Mouse (Mus musculus) forebrain, embryonic 14.5 days (tissue): ENCODE measurements around the gene Slc25a15. TPM values are rescaled to one million over a fixed set of nuclear protein-coding genes. Genes with fewer than 3 reads are reported as not detected.

ENCODE experiments used
- ATAC-seq: fragments of 200-750 bp; cut with Nextera tagmentation; 2 replicates; pipeline ENCODE4 v1.8.0; 2017; ENCODE audit warnings: mild to moderate bottlenecking, moderate library complexity
- DNase-seq: peaks from one replicate; pipeline ENCODE4 v3.0.0-alpha.2; 2015; ENCODE audit warnings: low spot score
- H3K27ac ChIP-seq: fragments of 300-500 bp; sonication (generic); 2 replicates; pipeline ENCODE4 v1.5.1; 2014; ENCODE audit warnings: low read depth, mild to moderate bottlenecking, control low read depth, low read length, moderate library complexity
- H3K27me3 ChIP-seq: fragments of 300-500 bp; sonication (generic); replicated peaks from 2 replicates; pipeline ENCODE4 v1.6.1; 2014; ENCODE audit warnings: low read length, control low read depth, mixed read lengths; ENCODE audit not compliant: control insufficient read depth, insufficient read depth
- H3K36me3 ChIP-seq: fragments of 300-500 bp; sonication (generic); 2 replicates; pipeline ENCODE4 v1.6.1; 2014; ENCODE audit warnings: low read length, control low read depth; ENCODE audit not compliant: control insufficient read depth, insufficient read depth
- H3K4me1 ChIP-seq: fragments of 300-500 bp; sonication (generic); 2 replicates; pipeline ENCODE4 v1.6.1; 2014; ENCODE audit warnings: antibody characterized with exemption, low read length, control low read depth; ENCODE audit not compliant: control insufficient read depth, insufficient read depth
- H3K4me2 ChIP-seq: fragments of 300-500 bp; sonication (generic); 2 replicates; pipeline ENCODE4 v1.6.1; 2014; ENCODE audit warnings: mild to moderate bottlenecking, control low read depth, low read length
- H3K4me3 ChIP-seq: fragments of 300-500 bp; sonication (generic); 2 replicates; pipeline ENCODE4 v1.5.1; 2014; ENCODE audit warnings: low read depth, low read length, control low read depth
- H3K9ac ChIP-seq: fragments of 300-500 bp; sonication (generic); 2 replicates; pipeline ENCODE4 v1.6.1; 2014; ENCODE audit warnings: mild to moderate bottlenecking, low read length, control low read depth, moderate library complexity
- H3K9me3 ChIP-seq: fragments of 300-500 bp; sonication (generic); replicated peaks from 2 replicates; pipeline ENCODE4 v1.6.1; 2016; ENCODE audit warnings: low read length, control low read depth, mixed read lengths; ENCODE audit not compliant: control insufficient read depth
- WGBS: fragments of 180-500 bp; shearing (Covaris S2); extraction: QIAGEN DNeasy Blood & Tissue Kit; methylation state at CpG from one replicate; pipeline ENCODE4 v1.1.7; 2014; 5-methylcytosine and 5-hydroxymethylcytosine counted together
- polyA plus RNA-seq: library from polyadenylated mRNA; unstranded; fragments of >200 nt; fragmentation: Nextera tagmentation; extraction: Ambion mirVana; gene quantifications from 2 replicates; pipeline ENCODE4 v1.2.1, GENCODE M21; 2014

Gene Slc25a15
- polyA plus RNA-seq, 1 experiment from 2014 or later, result 8.4 TPM

DNA sequence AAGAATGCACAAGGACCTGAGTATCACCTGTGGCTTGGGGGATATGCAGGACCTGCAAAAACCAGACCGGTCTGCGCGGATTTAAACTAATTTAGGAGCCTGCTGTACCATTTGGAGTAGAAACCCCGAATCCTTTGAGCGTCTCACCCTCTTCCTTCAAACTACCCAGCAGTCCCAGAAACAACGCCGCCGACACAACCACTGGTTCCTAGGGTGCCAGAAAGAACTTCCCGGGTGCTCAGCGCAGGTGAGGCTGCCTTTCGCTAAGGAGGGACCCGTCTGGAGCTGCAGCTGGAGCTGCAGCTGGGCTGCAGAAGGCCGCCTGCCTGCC is 621 bp downstream of the Slc25a15 start:
- Histone ChIP-seq H3K27me3 (no peaks in the 10 kb centered on the region), H3K4me3 (peak overlapping the region; percentile 73), H3K4me2 (peak overlapping the region; percentile 77), H3K9me3 (no peaks in the 10 kb centered on the region), H3K4me1 (no peaks in the 10 kb centered on the region), H3K36me3 (no peaks in the 10 kb centered on the region), H3K27ac (peak overlapping the region; percentile 55; the same call in 1 of the 2 replicates), H3K9ac (peak overlapping the region; percentile 78)
- under 1% methylated on average over 13 of the region's 13 CpGs for WGBS
- no peak for ATAC-seq
- DNase-seq, result no peak

DNA sequence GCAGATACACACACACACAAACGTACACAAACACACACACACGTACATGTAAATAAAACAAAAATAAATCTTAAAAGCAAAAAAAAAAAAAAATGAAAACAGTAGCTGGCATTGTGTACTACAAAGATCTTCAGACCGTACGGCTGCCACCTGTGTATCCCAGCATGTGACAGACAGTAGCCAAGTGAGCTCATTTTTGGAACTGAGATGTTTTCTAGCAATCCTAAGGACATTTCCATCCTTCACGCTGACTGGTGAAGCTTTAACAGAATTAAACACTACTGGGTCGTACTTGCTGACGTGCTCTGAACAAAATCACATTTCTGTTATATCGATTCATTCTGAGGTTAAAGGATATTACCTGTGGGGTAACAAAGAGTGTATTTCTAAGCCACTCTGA is 3.1 kb downstream of the Slc25a15 start:
- Histone ChIP-seq H3K4me1 (no peaks in the 10 kb centered on the region), H3K4me2 (no peak overlapping the region), H3K9ac (no peak overlapping the region), H3K27me3 (no peaks in the 10 kb centered on the region), H3K36me3 (0 out of 2 replicates have a peak, but pooled peaks cover 4% of the 10 kb centered on the region), H3K27ac (no peak overlapping the region), H3K4me3 (no peak overlapping the region), H3K9me3 (no peaks in the 10 kb centered on the region)
- ATAC-seq (no peak), DNase-seq (no peak)
- WGBS, result 91% methylated on average over 8 of the region's 8 CpGs

DNA sequence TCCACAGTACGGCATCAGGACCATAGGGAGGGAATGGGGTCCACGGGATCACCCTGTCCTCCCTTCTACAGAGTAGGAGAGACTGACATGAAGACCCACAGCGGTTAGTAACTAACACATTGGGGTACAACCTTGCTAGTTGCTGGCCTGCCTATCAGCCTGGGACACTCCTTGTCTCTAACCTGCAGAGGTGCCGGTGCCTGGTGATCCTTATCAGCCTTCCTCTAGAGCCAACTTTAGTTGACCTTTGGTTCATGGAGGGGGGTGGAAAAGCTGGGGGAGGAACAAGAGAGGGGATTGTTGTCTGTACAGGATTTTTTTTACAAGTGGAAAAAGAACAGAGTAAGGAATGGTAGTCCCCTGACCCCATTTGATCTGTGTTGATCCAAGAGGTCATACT is 3.9 kb downstream of the Slc25a15 start:
- H3K4me1 ChIP-seq, result no peaks in the 10 kb centered on the region
- 92% methylated on average over 4 of the region's 4 CpGs for WGBS
- H3K4me2 ChIP-seq, result no peak overlapping the region
- peaks cover 8% of the 10 kb centered on the region for H3K36me3 ChIP-seq
- no peak overlapping the region for H3K9ac ChIP-seq
- no peak overlapping the region for H3K4me3 ChIP-seq
- no peaks in the 10 kb centered on the region for H3K27me3 ChIP-seq
- no peak for ATAC-seq
- no peaks in the 10 kb centered on the region for H3K9me3 ChIP-seq
- no peak for DNase-seq
- H3K27ac ChIP-seq, result no peak overlapping the region

DNA sequence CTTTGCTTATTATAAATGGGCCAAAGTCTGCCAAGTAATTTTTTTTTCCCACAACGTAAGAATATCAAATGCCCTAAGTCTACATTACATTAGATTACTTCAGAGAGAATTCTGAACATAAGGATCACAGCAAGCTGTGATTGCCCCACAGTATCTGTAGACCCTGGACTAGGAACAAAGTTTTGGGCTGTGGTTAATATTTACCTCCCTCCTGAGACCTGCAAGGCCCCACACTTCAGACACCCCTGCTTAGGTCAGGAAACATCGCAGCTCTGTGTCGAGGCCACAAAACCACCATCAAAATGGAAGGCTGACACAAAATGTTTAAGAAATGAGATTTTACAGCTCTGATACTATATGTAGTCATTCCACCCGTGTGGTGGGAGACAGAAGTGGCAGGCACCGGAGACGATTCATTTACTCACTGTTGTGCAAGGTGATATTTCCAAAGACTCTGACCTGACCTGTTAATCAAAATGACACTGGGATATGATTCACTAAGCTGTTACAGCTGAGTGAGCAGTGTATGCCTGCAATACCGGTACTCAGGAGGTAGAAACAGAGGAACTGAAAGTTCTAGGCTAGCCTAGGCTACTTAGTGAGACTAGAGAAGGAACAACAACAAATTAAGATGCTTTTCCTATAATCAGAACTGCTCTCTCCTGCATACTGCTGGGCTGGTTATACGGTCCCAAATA is 7.5 kb downstream of the Slc25a15 start:
- Histone ChIP-seq H3K27ac (no peak overlapping the region), H3K4me2 (no peak overlapping the region), H3K27me3 (no peaks in the 10 kb centered on the region), H3K9me3 (no peaks in the 10 kb centered on the region), H3K36me3 (peaks cover 18% of the 10 kb centered on the region), H3K4me1 (no peaks in the 10 kb centered on the region), H3K4me3 (no peak overlapping the region), H3K9ac (no peak overlapping the region)
- no peak for DNase-seq
- 92% methylated on average over 8 of the region's 8 CpGs for WGBS
- no peak for ATAC-seq

DNA sequence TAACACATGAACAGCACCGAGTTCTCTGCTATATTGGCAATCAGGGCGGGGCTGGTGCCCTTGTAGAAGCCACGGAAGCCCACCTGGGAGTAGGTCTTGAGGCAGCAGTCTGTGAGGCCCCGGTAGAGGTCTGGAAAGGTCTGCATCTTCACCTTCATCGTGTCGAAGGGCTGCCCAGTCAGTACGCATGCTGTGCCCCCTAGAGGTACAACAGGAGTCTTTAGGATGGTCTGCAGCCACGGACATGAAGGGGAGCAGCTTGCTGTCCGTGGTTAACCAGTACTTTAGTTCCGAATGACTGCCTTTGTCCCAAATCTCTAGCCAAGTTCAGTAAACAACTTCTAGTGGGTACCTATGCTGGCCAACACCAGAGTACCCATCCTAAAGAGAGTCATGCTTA is 8.5 kb downstream of the Slc25a15 start:
- H3K36me3 ChIP-seq, result peaks cover 18% of the 10 kb centered on the region
- H3K27ac ChIP-seq, result no peak overlapping the region
- no peaks in the 10 kb centered on the region for H3K27me3 ChIP-seq
- no peaks in the 10 kb centered on the region for H3K9me3 ChIP-seq
- H3K4me1 ChIP-seq, result no peaks in the 10 kb centered on the region
- H3K4me3 ChIP-seq, result no peak overlapping the region
- H3K4me2 ChIP-seq, result no peak overlapping the region
- DNase-seq (no peak), ATAC-seq (no peak)
- WGBS, result 77% methylated on average over 10 of the region's 10 CpGs
- H3K9ac ChIP-seq, result no peak overlapping the region

DNA sequence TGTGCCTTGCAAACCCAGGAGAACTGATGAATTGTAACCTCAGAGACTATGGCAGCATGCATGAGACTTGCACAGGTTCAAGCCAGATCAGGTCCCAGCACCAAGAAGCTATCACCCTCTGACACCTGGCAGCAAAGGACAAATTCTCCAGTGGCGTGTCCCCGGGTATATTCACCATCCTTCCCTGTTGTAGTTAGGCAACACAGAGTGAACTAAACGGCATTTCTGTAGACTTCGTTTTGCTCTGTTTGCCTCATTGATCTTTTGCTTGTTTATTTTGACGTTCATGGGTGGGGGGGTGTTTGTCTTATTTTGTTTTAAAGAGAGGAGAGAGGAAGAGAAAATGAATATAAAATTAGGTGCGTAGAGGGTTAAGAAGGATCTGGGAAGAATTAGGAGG is 13.2 kb downstream of the Slc25a15 start:
- Histone ChIP-seq H3K9ac (no peak overlapping the region), H3K9me3 (no peaks in the 10 kb centered on the region), H3K4me2 (no peak overlapping the region), H3K36me3 (peaks cover 26% of the 10 kb centered on the region), H3K4me3 (no peak overlapping the region), H3K27me3 (no peaks in the 10 kb centered on the region), H3K27ac (no peak overlapping the region), H3K4me1 (no peaks in the 10 kb centered on the region)
- DNase-seq (no peak), ATAC-seq (no peak)
- WGBS, result 89% methylated on average over 6 of the region's 6 CpGs

DNA sequence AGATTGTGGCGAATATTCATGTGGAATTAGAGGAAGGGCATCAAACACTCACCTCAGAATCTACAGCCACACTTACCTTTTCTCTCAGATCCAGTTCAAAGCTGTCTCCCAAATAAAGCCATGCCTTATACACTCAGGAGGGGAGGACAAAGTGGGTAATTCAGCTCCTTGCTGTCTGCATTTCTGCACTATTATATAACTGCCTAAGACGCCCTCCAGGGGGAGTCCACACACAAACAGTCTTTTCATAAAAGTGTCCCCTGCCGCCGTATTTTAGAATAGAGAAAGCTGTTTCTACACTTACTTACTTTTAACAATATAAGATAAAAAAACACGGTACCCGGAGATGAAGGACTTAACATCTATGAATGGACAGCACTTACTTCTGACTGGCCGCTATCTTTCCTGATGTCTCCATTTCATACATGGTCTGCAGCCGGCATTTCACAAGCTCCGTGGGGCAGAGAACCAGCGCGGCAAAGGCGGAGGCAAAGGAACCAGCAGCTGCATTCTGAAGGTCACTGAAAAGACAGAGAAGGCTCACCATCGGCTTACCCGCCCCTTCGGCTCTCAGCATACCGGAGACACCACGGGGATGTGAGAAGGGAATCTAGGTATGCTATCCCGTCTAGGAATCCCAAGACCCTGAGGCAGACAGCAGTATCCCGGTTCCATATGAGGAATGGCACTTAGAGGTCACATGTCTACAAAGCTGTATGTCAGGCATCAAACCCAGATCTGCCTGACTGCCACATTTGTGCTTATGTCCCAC is 15.4 kb downstream of the Slc25a15 start:
- no peaks in the 10 kb centered on the region for H3K4me1 ChIP-seq
- H3K9ac ChIP-seq, result no peak overlapping the region
- H3K36me3 ChIP-seq, result peaks cover 17% of the 10 kb centered on the region; the same call in 1 of the 2 replicates
- H3K27me3 ChIP-seq, result no peaks in the 10 kb centered on the region
- H3K9me3 ChIP-seq, result no peaks in the 10 kb centered on the region
- no peak overlapping the region for H3K4me3 ChIP-seq
- no peak overlapping the region for H3K4me2 ChIP-seq
- no peak overlapping the region for H3K27ac ChIP-seq
- 76% methylated on average over 19 of the region's 19 CpGs for WGBS
- DNase-seq (peak; percentile 3), ATAC-seq (no peak)

DNA sequence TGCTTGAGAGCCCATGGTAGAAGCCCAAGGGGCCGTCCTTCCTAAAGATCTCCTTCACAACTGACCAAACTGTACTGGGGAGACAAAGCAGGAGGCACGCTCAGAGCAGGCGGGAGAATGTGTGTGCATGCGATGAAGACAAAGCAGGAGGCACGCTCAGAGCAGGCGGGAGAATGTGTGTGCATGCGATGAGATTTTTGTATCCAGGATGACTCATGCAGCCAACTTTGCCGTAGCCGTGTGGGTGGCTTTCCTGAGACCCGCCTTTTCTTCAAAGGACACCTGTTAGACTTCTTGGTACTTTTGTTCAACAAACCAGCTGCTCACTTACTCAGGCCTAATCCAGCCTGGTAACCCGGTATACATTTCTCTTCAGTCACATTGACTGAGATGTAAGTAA is 17.5 kb downstream of the Slc25a15 start:
- WGBS, result 91% methylated on average over 11 of the region's 11 CpGs
- H3K9ac ChIP-seq, result no peak overlapping the region
- H3K27me3 ChIP-seq, result no peaks in the 10 kb centered on the region
- ATAC-seq (no peak), DNase-seq (no peak)
- H3K4me3 ChIP-seq, result no peak overlapping the region
- H3K4me2 ChIP-seq, result no peak overlapping the region
- H3K27ac ChIP-seq, result no peak overlapping the region
- peaks cover 12% of the 10 kb centered on the region; the same call in 1 of the 2 replicates for H3K36me3 ChIP-seq
- H3K9me3 ChIP-seq, result no peaks in the 10 kb centered on the region
- H3K4me1 ChIP-seq, result no peaks in the 10 kb centered on the region

DNA sequence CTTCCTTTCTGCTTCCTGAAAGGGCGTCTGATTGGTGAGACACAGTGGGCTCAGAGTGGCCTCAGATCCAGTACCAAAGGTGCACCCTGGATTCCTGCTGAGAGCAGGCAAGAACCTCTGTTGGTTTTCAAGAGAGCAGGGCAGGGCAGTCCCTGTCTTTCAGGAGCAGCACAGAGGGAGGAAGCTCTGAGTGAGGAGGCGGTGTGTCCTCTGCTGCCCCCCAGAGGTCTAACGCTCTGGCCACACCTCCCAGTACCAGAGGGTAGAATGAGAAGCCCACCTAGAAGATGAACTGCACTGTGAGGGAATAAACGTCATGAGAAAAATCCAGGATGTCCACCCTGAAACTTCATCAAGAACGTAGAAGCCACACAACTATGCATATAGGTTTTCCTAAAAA is 21.5 kb downstream of the Slc25a15 start:
- H3K27ac ChIP-seq, result no peak overlapping the region
- ATAC-seq (peak; percentile 76), DNase-seq (peak; percentile 49)
- no peak overlapping the region for H3K9ac ChIP-seq
- H3K36me3 ChIP-seq, result peaks cover 6% of the 10 kb centered on the region; the same call in 1 of the 2 replicates
- H3K4me2 ChIP-seq, result no peak overlapping the region
- no peak overlapping the region for H3K4me3 ChIP-seq
- H3K27me3 ChIP-seq, result no peaks in the 10 kb centered on the region
- no peaks in the 10 kb centered on the region for H3K4me1 ChIP-seq
- no peaks in the 10 kb centered on the region for H3K9me3 ChIP-seq
- 47% methylated on average over 5 of the region's 5 CpGs for WGBS
